Mouse (Mus musculus): ENCODE data around the gene Clec2g. TPM values are rescaled to one million over a fixed set of nuclear protein-coding genes. Genes with fewer than 3 reads are reported as not detected.

Gene Clec2g
- polyA plus RNA-seq, 1 experiment, result not detected

- Histone ChIP-seq H3K27ac (ENCODE audit: insufficient read depth, low read depth, low read length) (no peak overlapping the region), H3K4me3 (ENCODE audit: insufficient read depth, low read depth, low read length) (no peak overlapping the region), H3K36me3 (ENCODE audit: control insufficient read depth, insufficient read depth, low read length) (no peaks in the 10 kb centered on the region), H3K27me3 (replicated peaks; ENCODE audit: control insufficient read depth, insufficient read depth, low read length) (no peaks in the 10 kb centered on the region), H3K4me1 (ENCODE audit: control insufficient read depth, insufficient read depth, low read length) (0 out of 2 replicates have a peak, but pooled peaks cover 2% of the 10 kb centered on the region)
- no peak for DNase-seq
- TF ChIP-seq CTCF (conservative IDR thresholded peaks at IDR 0.05; ENCODE audit: insufficient read depth, insufficient read length, low read depth, low read length) (no peak), POLR2A (IDR thresholded peaks at IDR 0.05; ENCODE audit: low read depth, low read length) (no peak)
- 71% methylated on average over 2 of the region's 2 CpGs for WGBS
Observed at GRCm38 (mm10) chr6:129030964-129031363, 96.8 kb downstream of the Clec2g start.

- no peak overlapping the region for H3K4me3 ChIP-seq (ENCODE audit: insufficient read depth, low read depth, low read length)
- no peaks in the 10 kb centered on the region for H3K27me3 ChIP-seq (replicated peaks; ENCODE audit: control insufficient read depth, insufficient read depth, low read length)
- 75% methylated on average over 2 of the region's 2 CpGs for WGBS
- DNase-seq, result peak; percentile 30
- H3K4me1 ChIP-seq (ENCODE audit: control insufficient read depth, insufficient read depth, low read length), result 0 out of 2 replicates have a peak, but pooled peaks cover 2% of the 10 kb centered on the region
- H3K27ac ChIP-seq (ENCODE audit: insufficient read depth, low read depth, low read length), result no peak overlapping the region
- no peaks in the 10 kb centered on the region for H3K36me3 ChIP-seq (ENCODE audit: control insufficient read depth, insufficient read depth, low read length)
- TF ChIP-seq POLR2A (IDR thresholded peaks at IDR 0.05; ENCODE audit: low read depth, low read length) (no peak), CTCF (conservative IDR thresholded peaks at IDR 0.05; ENCODE audit: insufficient read depth, insufficient read length, low read depth, low read length) (peak; percentile 32; the same call in 1 of the 2 replicates)
Observed at GRCm38 (mm10) chr6:129033397-129033796, 99.2 kb downstream of the Clec2g start.

Other genes with a start within 250 kb of the Clec2g start
- gene Klrb1, start 211.3 kb upstream of the Clec2g start, polyA plus RNA-seq (2012; rRNA removed), result not detected in 2 replicates
- gene Klrb1c, start 145.2 kb upstream of the Clec2g start, polyA plus RNA-seq (2012; rRNA removed), result 0.15 and 0.31 TPM in 2 replicates
- 0.23 TPM in 1 of 2 replicates, not detected in the other for gene Gm44511, start 108.1 kb upstream of the Clec2g start, polyA plus RNA-seq (2012; rRNA removed)
- 0.03 and 0.11 TPM in 2 replicates for gene Klrb1b, start 108.0 kb upstream of the Clec2g start, polyA plus RNA-seq (2012; rRNA removed)
- gene Clec2i, start 46.8 kb upstream of the Clec2g start, polyA plus RNA-seq (2012; rRNA removed), result 0.10 and 0.50 TPM in 2 replicates
- gene BC035044, start 43.3 kb upstream of the Clec2g start, polyA plus RNA-seq (2012; rRNA removed), result 0.45 and 1.6 TPM in 2 replicates
- 0.16 and 0.65 TPM in 2 replicates for gene Klrb1f, start 111.5 kb downstream of the Clec2g start, polyA plus RNA-seq (2012; rRNA removed)
- gene Clec2e, start 166.5 kb downstream of the Clec2g start, polyA plus RNA-seq (2012; rRNA removed), result 0.05 TPM in 1 of 2 replicates, not detected in the other
- gene Clec2d, start 246.2 kb downstream of the Clec2g start, polyA plus RNA-seq (2012; rRNA removed), result 42.9 and 67.0 TPM in 2 replicates